Mouse (Mus musculus): ENCODE measurements around the gene Gm128.

GRCm38 (mm10) chr3:95250783-95251424, 9.5 kb upstream of the Gm128 start, which contains the start of gene Bnipl:
- TF ChIP-seq CTCF (IDR thresholded peaks at IDR 0.05) (no peak), EP300 (IDR thresholded peaks at IDR 0.05; ENCODE audit: insufficient read depth, low read depth, low read length) (no peak)

All from heart, adult 2 months (tissue).